Mouse (Mus musculus): Measurements from ENCODE around the gene Micall1. TPM values are rescaled to one million over a fixed set of nuclear protein-coding genes. Genes with fewer than 3 reads are reported as not detected.

Micall1 gene
- total RNA-seq, 1 experiment from 2014 or later: 57.5 TPM

Other genes starting within 250 kb of the Micall1 start
- gene Gga1, start 231.7 kb upstream of the Micall1 start, total RNA-seq (2021): 58.1 and 61.5 TPM in 2 replicates
- gene Gm49510, start 209.2 kb upstream of the Micall1 start, total RNA-seq (2021): not detected in 2 replicates
- 6.1 and 8.8 TPM in 2 replicates for gene Sh3bp1, start 209.1 kb upstream of the Micall1 start, total RNA-seq (2021)
- gene Pdxp, start 195.0 kb upstream of the Micall1 start, total RNA-seq (2021): 5.0 and 6.0 TPM in 2 replicates
- 273 and 304 TPM in 2 replicates for gene Lgals1, start 182.2 kb upstream of the Micall1 start, total RNA-seq (2021)
- gene Nol12, start 174.0 kb upstream of the Micall1 start, total RNA-seq (2021): 42.7 and 44.0 TPM in 2 replicates
- gene Triobp, start 161.2 kb upstream of the Micall1 start, total RNA-seq (2021): 113 and 114 TPM in 2 replicates
- 159 and 217 TPM in 2 replicates for gene H1f0, start 80.4 kb upstream of the Micall1 start, total RNA-seq (2021)
- gene Galr3, start 67.0 kb upstream of the Micall1 start, total RNA-seq (2021): 0.39 TPM in 1 of 2 replicates, not detected in the other
- gene Ankrd54, start 46.0 kb upstream of the Micall1 start, total RNA-seq (2021): 20.4 and 27.4 TPM in 2 replicates
- gene Eif3l, start 33.7 kb upstream of the Micall1 start, total RNA-seq (2021): 150 and 151 TPM in 2 replicates
- 110 and 122 TPM in 2 replicates for gene Polr2f, start 32.1 kb downstream of the Micall1 start, total RNA-seq (2021)
- gene 1700088E04Rik, start 32.4 kb downstream of the Micall1 start, total RNA-seq (2021): 6.3 and 7.2 TPM in 2 replicates
- 0.95 and 2.1 TPM in 2 replicates for gene Sox10, start 56.3 kb downstream of the Micall1 start, total RNA-seq (2021)
- gene Pick1, start 120.3 kb downstream of the Micall1 start, total RNA-seq (2021): 20.8 and 26.1 TPM in 2 replicates
- gene Gm49486, start 120.5 kb downstream of the Micall1 start, total RNA-seq (2021): not detected in 2 replicates
- not detected in 2 replicates for gene Slc16a8, start 145.9 kb downstream of the Micall1 start, total RNA-seq (2021)
- not detected in 2 replicates for gene Baiap2l2, start 176.6 kb downstream of the Micall1 start, total RNA-seq (2021)
- gene Pla2g6, start 219.5 kb downstream of the Micall1 start, total RNA-seq (2021): 28.4 and 31.9 TPM in 2 replicates
- gene Maff, start 237.7 kb downstream of the Micall1 start, total RNA-seq (2021): 2.2 and 3.1 TPM in 2 replicates

Data from adrenal gland, postnatal 25 days (tissue).